Mouse (Mus musculus) ZHBTc4 (cell line): ENCODE measurements around the gene 1700001C19Rik.

Experiments
- DNase-seq: peaks from one replicate; pipeline ENCODE4 v3.0.0-alpha.2; 2011; ENCODE audit warnings: low read depth, low spot score

1700001C19Rik gene

DNA sequence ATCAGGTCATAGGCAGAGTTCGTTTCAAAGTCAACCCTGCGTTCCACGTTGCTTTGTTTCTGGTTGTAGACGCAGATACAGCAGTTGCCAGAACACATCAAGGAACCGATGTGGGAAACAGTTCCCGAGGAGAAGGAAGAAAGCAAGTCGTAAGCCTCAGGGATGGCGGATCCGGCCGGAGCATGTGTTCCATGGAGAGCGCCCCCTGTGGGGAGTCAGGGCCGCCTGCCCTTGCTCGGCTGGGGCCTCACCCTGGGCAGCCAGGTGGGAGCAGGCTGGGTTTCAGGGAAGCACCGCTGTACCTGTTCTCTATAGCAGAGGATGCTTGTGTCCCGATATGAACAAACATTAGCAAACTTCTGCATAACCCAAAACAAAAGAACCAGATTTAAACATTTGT is 59.0 kb downstream of the 1700001C19Rik start:
- DNase-seq: peak; percentile 69

DNA sequence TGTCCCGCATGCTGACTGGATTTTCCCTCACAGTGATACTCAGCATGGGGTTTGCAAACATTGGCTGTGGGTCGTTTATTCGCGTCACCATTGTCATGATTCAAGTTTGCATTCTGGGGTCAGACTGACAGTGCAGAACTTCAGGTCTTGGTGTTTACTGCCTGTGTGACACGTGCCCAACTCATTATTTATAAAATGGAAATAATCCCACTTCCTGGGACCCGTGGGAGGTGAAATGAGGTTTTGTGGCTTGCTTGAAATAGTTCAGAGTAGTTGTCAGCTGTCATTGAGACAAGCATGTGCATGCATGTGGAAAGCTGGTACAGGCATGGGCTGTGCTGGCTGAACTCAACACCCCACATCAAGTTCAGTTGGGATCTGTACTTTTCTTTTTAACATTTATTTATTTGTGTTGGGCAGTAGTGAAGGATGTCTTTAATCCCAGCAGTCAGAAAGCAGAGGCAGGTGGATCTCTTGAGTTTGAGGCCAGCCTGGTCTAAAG is 60.3 kb downstream of the 1700001C19Rik start:
- DNase-seq: no peak

DNA sequence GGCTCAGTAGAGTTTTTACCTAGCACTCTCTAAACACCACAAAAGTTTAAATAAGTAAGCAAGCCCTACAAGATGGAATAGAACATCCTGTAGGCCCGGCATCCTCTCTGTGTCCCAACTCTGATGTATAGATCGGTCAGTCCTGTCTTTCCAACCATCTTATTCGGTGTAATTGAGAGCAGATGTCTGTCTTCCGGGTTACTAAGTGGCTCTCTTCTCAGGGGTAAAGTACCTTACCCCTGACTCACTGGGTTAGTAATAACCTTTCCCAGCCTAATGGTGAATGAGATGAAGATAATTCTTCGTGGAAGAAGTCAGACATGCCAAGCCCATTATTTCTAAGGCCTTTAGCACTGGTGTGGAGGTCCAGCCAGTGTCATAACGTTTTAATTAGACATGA is 63.2 kb downstream of the 1700001C19Rik start:
- DNase-seq: no peak

DNA sequence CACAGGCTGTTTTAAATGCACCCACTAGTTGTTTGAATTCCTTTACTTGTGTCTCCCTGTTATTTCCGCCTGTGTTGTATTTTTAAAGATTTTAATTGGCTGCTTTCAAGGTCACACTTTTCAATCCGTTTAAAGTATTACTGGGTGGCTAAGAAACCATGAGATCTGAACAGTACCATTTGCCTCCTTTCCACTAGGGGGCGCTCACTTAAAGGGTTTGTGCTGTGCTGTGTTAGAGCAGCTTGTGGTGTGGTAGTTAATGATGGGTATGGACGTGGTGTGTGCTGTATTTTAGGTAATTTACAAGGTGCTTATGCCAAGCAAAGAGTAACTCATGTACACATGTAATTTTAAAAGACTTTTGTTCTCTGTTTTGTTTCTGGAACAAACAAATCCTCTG is 65.7 kb downstream of the 1700001C19Rik start:
- peak; percentile 86 for DNase-seq

DNA sequence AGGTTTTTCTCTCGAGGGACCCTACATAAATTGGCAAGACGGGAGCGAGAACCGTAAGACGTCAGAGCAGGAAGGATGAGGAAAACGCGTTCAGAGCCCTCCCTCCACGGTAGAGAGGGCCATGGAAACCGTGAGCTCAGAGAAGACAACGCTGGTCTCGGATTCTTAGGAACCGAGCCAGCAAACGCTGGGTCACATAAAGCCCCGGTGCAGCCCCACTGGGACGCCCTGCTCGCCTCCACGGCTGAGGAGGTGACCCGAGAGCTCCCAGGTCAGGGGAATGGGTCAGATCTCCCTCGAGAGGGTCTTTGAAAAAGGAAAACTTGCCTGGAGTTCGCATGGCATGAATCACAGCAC is 68.1 kb downstream of the 1700001C19Rik start:
- no peak for DNase-seq

DNA sequence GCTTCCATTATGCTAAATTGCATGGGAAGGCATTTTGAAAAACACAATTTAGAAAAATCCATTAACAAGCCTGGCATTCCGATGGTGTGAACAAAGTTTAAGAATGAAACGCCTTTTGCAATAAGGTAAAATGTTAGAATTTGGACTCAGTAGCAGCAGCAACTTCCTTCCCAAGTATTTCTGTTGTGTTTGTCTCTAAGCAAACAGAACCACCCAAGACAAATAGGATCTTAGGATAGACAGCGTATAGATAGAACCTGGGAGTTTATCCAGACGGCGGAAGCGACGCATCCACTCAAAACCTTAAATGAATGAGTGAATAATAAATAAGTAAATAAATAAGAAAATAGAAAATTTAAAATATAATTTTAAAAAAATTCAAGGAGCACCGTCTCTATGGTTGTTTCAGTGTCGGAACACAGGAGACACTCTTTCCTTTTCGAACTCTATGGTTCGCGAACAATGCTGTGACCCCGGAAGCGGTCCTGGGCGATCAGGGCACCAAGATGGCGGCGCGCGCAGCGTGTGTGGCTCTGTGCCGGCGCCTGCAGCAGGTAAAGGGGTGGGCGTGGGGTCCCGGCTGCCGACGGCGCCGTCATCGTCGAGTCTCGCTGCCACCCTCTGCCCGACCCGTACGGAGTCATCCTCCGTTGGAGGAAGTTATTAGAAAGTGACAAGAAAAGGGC is 68.6 kb downstream of the 1700001C19Rik start, which contains the start of gene Mrps10:
Mrps10 (plus strand) TSS at position 487 of the 686 bp plus-strand sequence.
- peak; percentile 96 for DNase-seq
